Mouse (Mus musculus): ENCODE measurements around the gene Olig2. TPM values are rescaled to one million over a fixed set of nuclear protein-coding genes. Genes with fewer than 3 reads are reported as not detected.

The Olig2 gene
- total and polyA plus RNA-seq, 2 experiments from 2014 or later: 14.7 to 32.8 TPM

DNA sequence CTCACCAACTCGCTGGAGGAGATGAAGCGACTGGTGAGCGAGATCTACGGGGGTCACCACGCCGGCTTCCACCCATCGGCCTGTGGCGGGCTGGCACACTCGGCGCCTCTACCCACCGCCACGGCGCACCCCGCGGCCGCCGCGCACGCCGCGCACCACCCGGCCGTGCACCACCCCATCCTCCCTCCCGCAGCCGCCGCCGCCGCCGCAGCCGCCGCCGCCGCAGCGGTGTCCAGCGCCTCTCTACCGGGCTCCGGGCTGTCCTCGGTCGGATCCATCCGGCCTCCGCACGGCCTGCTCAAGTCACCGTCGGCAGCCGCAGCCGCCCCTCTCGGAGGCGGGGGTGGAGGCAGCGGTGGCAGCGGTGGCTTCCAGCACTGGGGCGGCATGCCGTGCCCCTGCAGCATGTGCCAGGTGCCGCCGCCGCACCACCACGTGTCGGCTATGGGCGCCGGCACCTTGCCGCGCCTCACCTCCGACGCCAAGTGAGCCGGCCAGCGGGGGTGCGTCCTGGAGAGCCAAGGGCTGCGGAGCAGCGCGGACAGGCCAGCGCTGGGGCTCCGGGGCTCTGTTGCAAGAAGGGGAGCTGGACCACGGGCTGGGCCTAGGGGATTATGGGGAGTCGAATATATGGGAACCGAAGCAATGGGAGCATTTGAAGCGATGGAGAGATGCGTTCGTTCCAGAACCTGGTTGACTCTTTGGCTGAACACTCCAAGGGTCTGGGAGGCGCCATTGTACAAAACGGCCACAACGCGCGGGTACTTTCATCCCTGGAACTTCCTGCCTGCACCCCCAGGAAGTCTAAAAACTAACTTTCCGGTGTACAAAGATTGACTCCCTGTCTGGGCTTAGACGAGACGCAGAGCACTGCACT is 1.9 kb downstream of the Olig2 start:
- Histone ChIP-seq H3K9ac (peak overlapping the region; percentile 35), H3K27ac (ENCODE audit: low read depth, low read length) (no peak overlapping the region), H3K4me2 (ENCODE audit: low read depth) (peak overlapping the region; percentile 49), H3K4me3 (ENCODE audit: low read depth, low read length) (peak overlapping the region; percentile 31), H3K9me3 (ENCODE audit: low read length) (no peaks in the 10 kb centered on the region), H3K4me1 (ENCODE audit: insufficient read depth) (no peaks in the 10 kb centered on the region; the same call in 1 of the 2 replicates), H3K36me3 (ENCODE audit: insufficient read depth) (no peaks in the 10 kb centered on the region), H3K27me3 (ENCODE audit: insufficient read depth, low read length) (peaks cover 52% of the 10 kb centered on the region)
- TF ChIP-seq CTCF (IDR thresholded peaks at IDR 0.05; ENCODE audit: low read depth): no peak
- 1% methylated on average over 68 of the region's 85 CpGs for WGBS
- ATAC-seq: no peak
- no peak for DNase-seq

DNA sequence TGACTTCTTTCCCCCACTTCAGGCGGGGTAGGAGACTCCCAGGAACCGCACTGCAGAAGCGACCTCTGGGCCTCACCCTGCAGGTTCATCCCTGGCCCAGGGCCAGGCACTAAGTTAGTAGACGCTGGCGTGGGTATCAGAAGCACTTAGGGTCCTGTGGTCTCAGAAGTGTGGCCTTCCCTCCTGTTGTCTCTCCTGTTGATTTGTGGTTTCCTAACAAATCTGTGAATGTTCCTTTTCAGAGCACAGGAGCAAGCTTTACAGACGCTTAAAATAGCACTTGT is 2.4 kb downstream of the Olig2 start:
- Histone ChIP-seq H3K9me3 (ENCODE audit: low read length) (no peaks in the 10 kb centered on the region), H3K36me3 (ENCODE audit: insufficient read depth) (no peaks in the 10 kb centered on the region), H3K9ac (peak overlapping the region; percentile 35; the same call in 1 of the 2 replicates), H3K4me2 (ENCODE audit: low read depth) (peak overlapping the region; percentile 49; the same call in 1 of the 2 replicates), H3K4me3 (ENCODE audit: low read depth, low read length) (peak overlapping the region; percentile 31), H3K4me1 (ENCODE audit: insufficient read depth) (no peaks in the 10 kb centered on the region; the same call in 1 of the 2 replicates), H3K27ac (ENCODE audit: low read depth, low read length) (no peak overlapping the region), H3K27me3 (ENCODE audit: insufficient read depth, low read length) (peaks cover 57% of the 10 kb centered on the region)
- no peak for DNase-seq
- no peak for TF ChIP-seq CTCF (IDR thresholded peaks at IDR 0.05; ENCODE audit: low read depth)
- no peak for ATAC-seq
- WGBS: 5% methylated on average over 6 of the region's 6 CpGs

DNA sequence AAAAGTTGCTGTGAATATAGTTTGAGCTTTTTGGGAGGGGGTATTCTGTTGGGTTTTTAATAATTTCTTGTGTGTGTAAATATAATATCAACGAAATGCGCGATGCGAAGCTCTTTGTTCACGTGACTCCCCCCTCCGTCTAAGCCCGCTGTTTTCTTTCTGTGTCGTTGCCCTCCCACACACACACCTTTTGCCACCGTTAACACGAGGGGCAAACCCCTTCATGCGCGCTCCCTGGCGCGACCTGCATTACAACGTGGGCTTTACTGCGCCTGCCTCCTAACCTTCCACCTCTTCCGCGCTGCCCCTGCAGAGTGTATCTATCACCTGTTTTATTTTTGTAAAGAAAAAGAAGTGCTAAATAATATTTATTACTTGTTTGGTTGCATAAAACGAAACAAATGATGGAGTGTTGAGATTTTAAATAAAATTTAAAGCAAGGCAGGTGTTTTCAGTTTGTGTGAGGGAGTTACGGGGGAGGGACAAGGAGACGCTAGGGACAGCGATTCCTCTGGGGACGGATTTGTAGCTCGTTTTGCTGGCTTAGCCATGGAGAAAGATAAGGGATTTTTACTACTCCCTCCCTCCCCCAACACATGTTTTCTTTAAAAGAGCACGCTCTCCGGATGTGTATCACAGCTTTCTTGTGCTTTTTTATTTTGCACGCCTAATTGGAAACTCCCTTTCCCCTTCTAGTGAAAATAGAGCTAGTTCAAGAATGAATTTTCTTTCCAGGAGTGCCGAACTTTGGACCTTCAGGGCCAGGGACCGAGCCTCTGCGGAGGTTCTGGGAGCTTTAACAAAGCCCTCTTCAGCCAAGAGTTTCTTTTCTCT is 3.2 kb downstream of the Olig2 start:
- Histone ChIP-seq H3K27me3 (ENCODE audit: insufficient read depth, low read length) (peaks cover 61% of the 10 kb centered on the region), H3K27ac (ENCODE audit: low read depth, low read length) (no peak overlapping the region), H3K9me3 (ENCODE audit: low read length) (no peaks in the 10 kb centered on the region), H3K36me3 (ENCODE audit: insufficient read depth) (no peaks in the 10 kb centered on the region), H3K4me2 (ENCODE audit: low read depth) (peak overlapping the region; percentile 6), H3K4me1 (ENCODE audit: insufficient read depth) (no peaks in the 10 kb centered on the region; the same call in 1 of the 2 replicates), H3K9ac (peak overlapping the region; percentile 35; the same call in 1 of the 2 replicates), H3K4me3 (ENCODE audit: low read depth, low read length) (peak overlapping the region; percentile 31)
- WGBS: 8% methylated on average over 30 of the region's 30 CpGs
- TF ChIP-seq CTCF (IDR thresholded peaks at IDR 0.05; ENCODE audit: low read depth): no peak
- ATAC-seq: no peak
- peak; percentile 33 for DNase-seq

DNA sequence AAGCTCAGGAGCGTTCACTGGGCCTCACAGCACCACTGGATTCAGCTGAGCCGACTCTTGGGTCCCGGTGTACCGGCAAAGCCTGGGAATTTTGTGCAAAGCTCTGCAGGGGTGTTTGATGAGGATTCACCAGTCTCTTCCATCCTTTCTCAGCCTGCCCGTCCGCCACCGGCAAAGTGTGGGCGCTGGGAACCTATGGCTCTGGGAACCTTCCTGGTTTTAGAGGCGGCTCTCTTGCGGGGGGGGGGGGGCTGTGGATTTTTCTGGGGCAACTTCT is 3.8 kb downstream of the Olig2 start:
- H3K36me3 ChIP-seq (ENCODE audit: insufficient read depth): no peaks in the 10 kb centered on the region
- H3K4me2 ChIP-seq (ENCODE audit: low read depth): peak overlapping the region; percentile 6; the same call in 1 of the 2 replicates
- WGBS: 11% methylated on average over 10 of the region's 10 CpGs
- no peaks in the 10 kb centered on the region; the same call in 1 of the 2 replicates for H3K4me1 ChIP-seq (ENCODE audit: insufficient read depth)
- H3K9ac ChIP-seq: peak overlapping the region; percentile 31; the same call in 1 of the 2 replicates
- peaks cover 63% of the 10 kb centered on the region for H3K27me3 ChIP-seq (ENCODE audit: insufficient read depth, low read length)
- ATAC-seq (no peak), DNase-seq (no peak)
- no peak overlapping the region; the same call in 1 of the 2 replicates for H3K27ac ChIP-seq (ENCODE audit: low read depth, low read length)
- peak overlapping the region; percentile 31 for H3K4me3 ChIP-seq (ENCODE audit: low read depth, low read length)
- no peaks in the 10 kb centered on the region for H3K9me3 ChIP-seq (ENCODE audit: low read length)
- TF ChIP-seq CTCF (IDR thresholded peaks at IDR 0.05; ENCODE audit: low read depth): no peak

DNA sequence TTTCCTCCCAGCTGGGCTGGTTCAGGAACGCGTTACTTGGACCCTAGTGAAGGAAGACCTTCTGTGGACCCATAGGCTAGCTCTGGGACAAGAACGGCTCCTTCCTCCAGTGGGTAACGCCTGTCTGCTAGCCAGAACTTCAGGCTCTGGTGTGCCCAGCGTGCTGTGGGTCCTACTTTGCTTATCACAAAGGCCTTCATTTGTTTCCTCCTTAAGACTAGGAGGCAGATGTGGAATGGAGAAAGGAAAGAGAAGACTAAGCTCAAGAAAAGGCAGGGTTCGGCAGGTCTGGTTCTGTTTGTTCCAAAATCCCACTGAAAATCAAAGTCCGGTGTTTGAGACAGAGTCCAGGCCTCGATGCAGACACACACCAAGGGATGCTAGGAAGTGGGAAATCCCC is 4.4 kb downstream of the Olig2 start:
- no peak for TF ChIP-seq CTCF (IDR thresholded peaks at IDR 0.05; ENCODE audit: low read depth)
- DNase-seq (no peak), ATAC-seq (no peak)
- WGBS: 38% methylated on average over 8 of the region's 8 CpGs
- H3K27me3 ChIP-seq (ENCODE audit: insufficient read depth, low read length): peaks cover 69% of the 10 kb centered on the region
- H3K4me1 ChIP-seq (ENCODE audit: insufficient read depth): no peaks in the 10 kb centered on the region; the same call in 1 of the 2 replicates
- H3K36me3 ChIP-seq (ENCODE audit: insufficient read depth): no peaks in the 10 kb centered on the region
- H3K4me3 ChIP-seq (ENCODE audit: low read depth, low read length): peak overlapping the region; percentile 1; the same call in 1 of the 2 replicates
- H3K9me3 ChIP-seq (ENCODE audit: low read length): no peaks in the 10 kb centered on the region
- H3K27ac ChIP-seq (ENCODE audit: low read depth, low read length): no peak overlapping the region
- no peak overlapping the region for H3K9ac ChIP-seq
- peak overlapping the region; percentile 6; the same call in 1 of the 2 replicates for H3K4me2 ChIP-seq (ENCODE audit: low read depth)

DNA sequence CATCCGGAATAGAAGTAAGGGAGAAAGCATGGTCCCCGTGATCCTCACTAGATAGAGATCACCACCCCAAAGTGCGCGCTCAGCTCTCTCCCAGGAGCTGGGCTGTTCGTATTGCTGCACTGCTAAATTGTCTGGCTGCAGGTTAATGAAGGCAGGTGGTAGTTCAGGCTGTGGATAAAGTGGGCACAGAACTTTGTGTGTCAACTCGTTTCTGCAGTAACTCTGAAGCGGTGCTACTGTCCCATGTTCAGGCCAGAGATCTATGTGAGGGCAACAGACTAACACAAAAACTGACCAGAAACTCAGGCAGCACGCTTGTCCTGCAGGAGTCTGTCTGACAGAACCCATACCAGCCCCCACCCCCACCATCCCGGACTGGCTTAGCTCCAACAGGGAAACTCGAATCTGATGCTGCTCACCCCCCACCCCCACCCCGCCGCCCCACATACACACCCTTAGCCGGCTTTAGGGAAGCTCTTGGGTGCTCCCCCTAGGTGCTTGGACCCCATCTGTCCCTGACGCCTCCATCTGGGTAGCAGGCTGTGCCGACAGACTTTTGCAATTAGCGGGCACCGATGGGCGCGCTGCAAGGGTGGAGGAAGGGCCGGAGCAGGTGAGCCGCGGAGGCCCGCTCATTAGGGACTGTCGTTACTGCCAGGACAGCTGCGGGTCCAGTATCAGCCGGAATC is 6.7 kb downstream of the Olig2 start:
- DNase-seq: no peak
- TF ChIP-seq CTCF (IDR thresholded peaks at IDR 0.05; ENCODE audit: low read depth): no peak
- Histone ChIP-seq H3K4me3 (ENCODE audit: low read depth, low read length) (no peak overlapping the region), H3K9ac (no peak overlapping the region), H3K4me1 (ENCODE audit: insufficient read depth) (no peaks in the 10 kb centered on the region; the same call in 1 of the 2 replicates), H3K27ac (ENCODE audit: low read depth, low read length) (no peak overlapping the region), H3K9me3 (ENCODE audit: low read length) (no peaks in the 10 kb centered on the region), H3K36me3 (ENCODE audit: insufficient read depth) (no peaks in the 10 kb centered on the region), H3K4me2 (ENCODE audit: low read depth) (peak overlapping the region; percentile 26; the same call in 1 of the 2 replicates), H3K27me3 (ENCODE audit: insufficient read depth, low read length) (peaks cover 75% of the 10 kb centered on the region)
- 0 out of 2 replicates have a peak, but pooled peaks have one; percentile 1 for ATAC-seq
- WGBS: 9% methylated on average over 26 of the region's 26 CpGs

Measured in forebrain, postnatal 0 days (tissue).